Mouse (Mus musculus) ES-Bruce4 (cell line): ENCODE measurements at regions not wholly inside any gene's neighbourhood (a gene's known extent, or its start where the extent isn't known, plus 50 kb on each side); places are given as distances from the start of the nearest gene placed in this dataset.

Experiments
- CTCF ChIP-seq: IDR thresholded peaks from one replicate; pipeline ENCODE4 v1.8.1; 2011; ENCODE audit warnings: low read depth, low read length
- POLR2A ChIP-seq: IDR thresholded peaks from one replicate; pipeline ENCODE4 v1.8.1; 2011; ENCODE audit warnings: low read length; ENCODE audit not compliant: insufficient read depth

DNA sequence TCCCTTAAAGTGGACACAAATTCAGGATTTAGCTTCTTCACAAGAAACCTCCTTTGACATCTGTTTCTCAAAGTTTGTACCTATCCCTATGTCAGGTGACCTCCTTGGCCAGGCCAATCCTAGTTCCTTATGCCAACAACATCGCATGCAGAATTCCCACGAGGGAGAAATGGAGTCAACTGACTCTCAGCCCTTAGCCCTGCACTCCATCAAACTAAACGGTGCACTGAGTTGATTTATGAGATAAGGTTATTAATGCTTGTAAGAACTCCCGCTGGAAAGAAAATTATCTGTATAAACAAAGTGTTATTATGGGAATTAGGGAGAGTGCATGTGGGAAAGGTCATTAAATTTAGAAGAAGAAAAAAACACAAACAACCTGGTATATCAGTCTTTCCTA, 70.8 kb upstream of the Spdl1 start:
- no peak for TF ChIP-seq POLR2A
- no peak for TF ChIP-seq CTCF
